In the genomic region with DNA sequence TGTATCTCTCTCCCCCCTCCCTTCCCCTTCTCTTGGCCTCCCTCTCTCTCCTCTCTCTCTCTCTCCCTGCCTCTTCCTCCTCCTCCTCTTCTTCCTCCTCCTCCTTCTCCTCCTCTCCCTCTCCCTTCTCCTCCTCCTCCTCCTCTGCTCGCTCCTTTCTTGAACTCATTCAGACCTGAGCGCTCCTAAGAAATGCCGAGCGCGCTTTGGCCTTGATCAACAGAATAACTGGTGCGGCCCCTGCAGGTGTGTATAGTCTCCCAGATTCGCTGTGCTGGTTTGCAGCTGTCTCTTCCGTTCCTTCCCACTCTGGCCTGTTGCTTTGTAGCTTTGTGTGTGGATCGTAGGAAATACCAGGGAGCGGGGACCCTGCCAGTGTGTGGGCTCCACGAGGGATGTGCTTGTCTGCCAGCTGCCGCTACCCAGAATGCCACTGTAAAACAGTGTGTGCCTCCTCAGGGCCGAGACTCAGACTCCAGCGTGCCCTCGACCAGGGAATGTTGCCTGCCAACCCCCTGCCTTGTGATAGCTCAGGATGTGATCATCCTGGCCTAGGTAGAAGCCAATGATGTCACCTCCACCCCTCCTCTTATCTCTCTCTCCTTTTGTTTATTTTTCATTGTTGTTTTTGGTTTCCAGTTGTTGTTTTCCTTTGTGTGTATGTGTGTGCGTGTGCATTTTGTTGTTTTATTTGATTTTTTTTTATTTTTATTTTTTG, we compare ENCODE assay signal across 12 mouse cellular contexts.
DNase-seq lines count a peak whose midpoint lies in the region; ATAC-seq and TF ChIP-seq lines count a peak whose summit lies in the region.
"Had no signal": no experiment of that assay in that cellular context is flagged by ENCODE, and none has a peak within 500 bp of the region (broad histone marks: within the 10 kb centered on the region; RNA-seq: fewer than 3 reads in every experiment).

No protein-coding gene starts in this region.

- intact Hi-C loops in gastrocnemius, postnatal 14 days (cut with DNase I; ENCODE audit: low total_unique reads) = no loop called here

- no peak overlapping the region for H3K9ac ChIP-seq in heart, embryonic 13.5 days
- H3K9ac ChIP-seq in ES-E14 (ENCODE audit: insufficient read depth, low read depth, low read length, poor library complexity, severe bottlenecking) = 0 out of 2 replicates have a peak overlapping the region, but pooled peaks have one; percentile 48
- no peak overlapping the region for H3K9ac ChIP-seq in forebrain, embryonic 11.5 days (ENCODE audit: low read length)
- no peak overlapping the region for H3K9ac ChIP-seq in midbrain, embryonic 12.5 days (replicated peaks)

- H3K27ac ChIP-seq in heart, embryonic 13.5 days (replicated peaks) = 0 out of 2 replicates have a peak overlapping the region, but pooled peaks have one; percentile 24
- H3K27ac ChIP-seq in ES-E14 (ENCODE audit: insufficient read depth, low read depth, low read length, poor library complexity, severe bottlenecking) = peak overlapping the region; percentile 24; the same call in 1 of the 2 replicates
- no peak overlapping the region for H3K27ac ChIP-seq in forebrain, embryonic 11.5 days (ENCODE audit: low read depth, low read length)
- H3K27ac ChIP-seq in midbrain, embryonic 12.5 days (replicated peaks) = peak overlapping the region; percentile 52; the same call in 1 of the 2 replicates
- H3K27ac ChIP-seq: heart, adult 2 months had no signal

- H3K9me3 ChIP-seq in heart, embryonic 13.5 days = no peaks in the 10 kb centered on the region
- H3K9me3 ChIP-seq in ES-E14 (ENCODE audit: control insufficient read depth, insufficient read depth, low read depth, low read length) = no peaks in the 10 kb centered on the region
- H3K9me3 ChIP-seq in forebrain, embryonic 11.5 days (ENCODE audit: control insufficient read depth, low read length) = no peaks in the 10 kb centered on the region
- no peaks in the 10 kb centered on the region for H3K9me3 ChIP-seq in midbrain, embryonic 12.5 days

- 78% methylated on average over 16 of the region's 16 CpGs for WGBS in heart, embryonic 13.5 days
- WGBS in forebrain, embryonic 11.5 days = 80% methylated on average over 16 of the region's 16 CpGs
- WGBS in midbrain, embryonic 12.5 days = 75% methylated on average over 16 of the region's 16 CpGs

- H3K4me3 ChIP-seq in heart, embryonic 13.5 days = no peak overlapping the region
- H3K4me3 ChIP-seq in ES-E14 (ENCODE audit: insufficient read depth in 1 of 2, low read depth in 1 of 2, low read length in 2 of 2, poor library complexity in 1 of 2, severe bottlenecking in 1 of 2) = peak overlapping the region; percentile 33 to 45; a peak in 3 of 4 replicates
- H3K4me3 ChIP-seq in forebrain, embryonic 11.5 days (ENCODE audit: low read depth, low read length) = no peak overlapping the region
- no peak overlapping the region for H3K4me3 ChIP-seq in midbrain, embryonic 12.5 days
- H3K4me3 ChIP-seq: heart, adult 2 months had no signal

- in situ Hi-C loops in ES-E14 (cut with MboI; ENCODE audit: low sequenced_read_pairs in 2 of 2, unreplicated experiment in 2 of 2) = no loop called here

- ATAC-seq in heart, embryonic 13.5 days (ENCODE audit: extremely low read depth, insufficient number of reproducible peaks, low FRiP score, low TSS enrichment) = no peak
- no peak; the same call in 1 of the 2 replicates for ATAC-seq in forebrain, embryonic 11.5 days (replicated peaks; ENCODE audit: low FRiP score)
- no peak for ATAC-seq in midbrain, embryonic 12.5 days (ENCODE audit: low FRiP score, low read depth)

- no peaks in the 10 kb centered on the region for H3K27me3 ChIP-seq in heart, embryonic 13.5 days (replicated peaks)
- peaks cover 14% of the 10 kb centered on the region; the same call in 1 of the 2 replicates for H3K27me3 ChIP-seq in forebrain, embryonic 11.5 days (ENCODE audit: control insufficient read depth, insufficient read depth, low read length)
- peaks cover 3% of the 10 kb centered on the region; the same call in 1 of the 2 replicates for H3K27me3 ChIP-seq in midbrain, embryonic 12.5 days

- H3K36me3 ChIP-seq in heart, embryonic 13.5 days = peaks cover 61% of the 10 kb centered on the region
- H3K36me3 ChIP-seq in ES-E14 (ENCODE audit: control insufficient read depth, insufficient read depth, low read length, poor library complexity, severe bottlenecking) = peaks cover 3% of the 10 kb centered on the region; the same call in 1 of the 2 replicates
- H3K36me3 ChIP-seq in forebrain, embryonic 11.5 days (ENCODE audit: control insufficient read depth, insufficient read depth, low read length) = peaks cover 2% of the 10 kb centered on the region; the same call in 1 of the 2 replicates
- H3K36me3 ChIP-seq in midbrain, embryonic 12.5 days = peaks cover 32% of the 10 kb centered on the region

- no peak overlapping the region for H3K4me2 ChIP-seq in heart, embryonic 13.5 days
- no peak overlapping the region for H3K4me2 ChIP-seq in forebrain, embryonic 11.5 days (ENCODE audit: low read depth, low read length, severe bottlenecking)
- H3K4me2 ChIP-seq in midbrain, embryonic 12.5 days (replicated peaks) = no peak overlapping the region

- peaks cover 6% of the 10 kb centered on the region for H3K4me1 ChIP-seq in heart, embryonic 13.5 days
- peaks cover 3 to 17% of the 10 kb centered on the region in 2 experiments; a peak in 2 of 4 replicates for H3K4me1 ChIP-seq in ES-E14 (ENCODE audit: control insufficient read depth in 2 of 2, insufficient read depth in 2 of 2, low read length in 2 of 2, poor library complexity in 1 of 2)
- 0 out of 2 replicates have a peak, but pooled peaks cover 3% of the 10 kb centered on the region for H3K4me1 ChIP-seq in forebrain, embryonic 11.5 days (replicated peaks; ENCODE audit: control insufficient read depth, insufficient read depth, low read length)
- H3K4me1 ChIP-seq in midbrain, embryonic 12.5 days = peaks cover 28% of the 10 kb centered on the region

- DNase-seq in heart, adult 8-10 months (ENCODE audit: low spot score) = no peak
- no peak for DNase-seq in ES-E14 (ENCODE audit: low read depth, low spot score)
- peak; percentile 51 for DNase-seq in forebrain, embryonic 11.5 days (ENCODE audit: low spot score)
- DNase-seq in retina, postnatal 1 day = no peak
- DNase-seq in gastrocnemius, postnatal 14 days = no peak
- DNase-seq in right cerebral cortex, adult 18-20 months = no peak
- DNase-seq: cerebellum, adult 9-10 months; kidney, adult 2 months; lung, postnatal 14 days had no signal

TF ChIP-seq in ES-E14, 5 proteins besides CTCF, POLR2A, EP300 and RAD21:
- TF ChIP-seq HCFC1 (IDR thresholded peaks at IDR 0.05; ENCODE audit: borderline replicate concordance, insufficient read depth, low read length) = no peak
- no peak for TF ChIP-seq ZNF384 (IDR thresholded peaks at IDR 0.05; ENCODE audit: low read depth, low read length)
- no peak for TF ChIP-seq ZC3H11A (IDR thresholded peaks at IDR 0.05; ENCODE audit: borderline replicate concordance, low read depth, low read length)
- TF ChIP-seq MAFK (IDR thresholded peaks at IDR 0.05; ENCODE audit: insufficient read depth, low read depth, low read length) = no peak
- no peak for TF ChIP-seq CHD2 (IDR thresholded peaks at IDR 0.05; ENCODE audit: low read depth, low read length)
TF ChIP-seq in ES-E14: peak in this region for 0.

Comparison
In these comparisons a context has a peak if more than half of its experiments do, and no peak if none do; other contexts are left out.
1. H3K4me3 ChIP-seq: peak in ES-E14 (2 of 2); none in heart, embryonic 13.5 days (single experiment), forebrain, embryonic 11.5 days (single experiment) and midbrain, embryonic 12.5 days (single experiment).